Mouse (Mus musculus): ENCODE measurements around the gene Srrm2. TPM values are rescaled to one million over a fixed set of nuclear protein-coding genes. Genes with fewer than 3 reads are reported as not detected.

The Srrm2 gene
- polyA plus RNA-seq, 1 experiment from 2014 or later = 170 TPM

GRCm38 (mm10) chr17:23836006-23836575 lies 45.8 kb downstream of the Srrm2 start, which contains the start of gene Prss33:
Gene Prss33, minus strand, starts transcription at chr17:23836056.
- Histone ChIP-seq H3K27me3 (peaks cover 51% of the 10 kb centered on the region), H3K36me3 (replicated peaks) (no peaks in the 10 kb centered on the region), H3K4me2 (no peak within 1 kb of the TSS), H3K9ac (no peak within 1 kb of the TSS), H3K27ac (replicated peaks) (no peak within 1 kb of the TSS), H3K4me3 (replicated peaks) (no peak within 1 kb of the TSS), H3K9me3 (replicated peaks) (no peaks in the 10 kb centered on the region), H3K4me1 (replicated peaks) (no peaks in the 10 kb centered on the region)
- WGBS (ENCODE audit: insufficient replicate concordance) = 62% methylated on average over 8 of the region's 8 CpGs
- no peak for ATAC-seq (ENCODE audit: insufficient read depth)

GRCm38 (mm10) chr17:23841145-23841544 lies 50.8 kb downstream of the Srrm2 start:
- no peak overlapping the region for H3K27ac ChIP-seq (replicated peaks)
- H3K27me3 ChIP-seq = peaks cover 13% of the 10 kb centered on the region
- no peaks in the 10 kb centered on the region for H3K9me3 ChIP-seq (replicated peaks)
- WGBS (ENCODE audit: insufficient replicate concordance) = 22% methylated on average over 4 of the region's 4 CpGs
- H3K4me1 ChIP-seq (replicated peaks) = peaks cover 5% of the 10 kb centered on the region; the same call in 1 of the 2 replicates
- no peak for ATAC-seq (ENCODE audit: insufficient read depth)
- H3K36me3 ChIP-seq (replicated peaks) = no peaks in the 10 kb centered on the region
- no peak overlapping the region for H3K4me2 ChIP-seq
- no peak overlapping the region for H3K4me3 ChIP-seq (replicated peaks)
- H3K9ac ChIP-seq = no peak overlapping the region

DNA sequence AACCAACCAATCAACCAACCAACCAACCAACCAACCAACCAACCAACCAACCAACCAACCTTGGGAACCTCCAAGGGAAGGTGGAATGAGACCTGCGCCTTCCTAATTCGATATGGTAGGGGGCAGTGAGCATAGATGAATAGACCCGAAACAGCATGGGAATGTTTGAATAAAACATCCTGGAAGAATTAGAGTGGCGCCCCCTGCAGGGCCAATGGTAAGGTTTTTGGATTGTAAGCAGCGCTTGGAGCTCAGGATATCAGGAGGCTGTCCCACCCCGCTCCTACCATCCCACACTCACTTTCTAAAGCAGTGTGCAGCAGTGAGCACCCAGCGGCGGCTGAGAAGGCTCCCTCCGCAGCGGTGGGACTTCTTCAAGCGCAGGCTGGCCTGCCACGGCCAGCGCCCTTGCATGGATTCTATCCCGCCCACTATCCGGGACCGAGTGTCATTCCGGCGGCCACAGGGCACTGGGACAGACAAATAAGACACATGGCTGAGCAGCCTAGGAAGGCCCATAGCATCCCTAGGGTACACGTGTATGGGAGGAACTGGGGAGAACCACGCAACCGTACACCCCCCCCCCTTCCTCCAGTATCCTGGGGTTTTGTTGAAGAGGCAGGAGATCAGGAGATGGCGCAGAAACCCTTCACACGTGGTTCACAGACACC lies 52.9 kb downstream of the Srrm2 start:
- ATAC-seq (ENCODE audit: insufficient read depth) = 0 out of 2 replicates have a peak, but pooled peaks have one; percentile 22
- Histone ChIP-seq H3K36me3 (replicated peaks) (no peaks in the 10 kb centered on the region), H3K27me3 (peaks cover 5% of the 10 kb centered on the region; the same call in 1 of the 2 replicates), H3K9me3 (replicated peaks) (no peaks in the 10 kb centered on the region), H3K4me1 (replicated peaks) (peaks cover 5% of the 10 kb centered on the region; the same call in 1 of the 2 replicates), H3K4me2 (peak overlapping the region; percentile 50), H3K9ac (no peak overlapping the region), H3K27ac (replicated peaks) (no peak overlapping the region), H3K4me3 (replicated peaks) (no peak overlapping the region)
- 51% methylated on average over 23 of the region's 23 CpGs for WGBS (ENCODE audit: insufficient replicate concordance)

- 16% methylated on average over 19 of the region's 19 CpGs for WGBS (ENCODE audit: insufficient replicate concordance)
- peaks cover 5% of the 10 kb centered on the region; the same call in 1 of the 2 replicates for H3K4me1 ChIP-seq (replicated peaks)
- peak within 1 kb of the TSS; percentile 17; the same call in 1 of the 2 replicates for H3K4me3 ChIP-seq (replicated peaks)
- ATAC-seq (ENCODE audit: insufficient read depth) = peak; percentile 52; the same call in 1 of the 2 replicates
- H3K4me2 ChIP-seq = peak within 1 kb of the TSS; percentile 50
- no peaks in the 10 kb centered on the region for H3K9me3 ChIP-seq (replicated peaks)
- no peak within 1 kb of the TSS for H3K9ac ChIP-seq
- H3K27me3 ChIP-seq = peaks cover 5% of the 10 kb centered on the region; the same call in 1 of the 2 replicates
- no peaks in the 10 kb centered on the region for H3K36me3 ChIP-seq (replicated peaks)
- H3K27ac ChIP-seq (replicated peaks) = no peak within 1 kb of the TSS
These were observed 53.5 kb downstream of the Srrm2 start, which contains the start of the genes Prss32 and Prss41 for GRCm38 (mm10) chr17:23843812-23844273. Gene Prss32, plus strand, starts transcription at chr17:23843855. Gene Prss41, minus strand, starts transcription at chr17:23844172.

GRCm38 (mm10) chr17:23850028-23850427 lies 59.7 kb downstream of the Srrm2 start:
- 43% methylated on average over 2 of the region's 2 CpGs for WGBS (ENCODE audit: insufficient replicate concordance)
- Histone ChIP-seq H3K4me2 (no peak overlapping the region), H3K9me3 (replicated peaks) (no peaks in the 10 kb centered on the region), H3K36me3 (replicated peaks) (no peaks in the 10 kb centered on the region), H3K27ac (replicated peaks) (no peak overlapping the region), H3K27me3 (no peaks in the 10 kb centered on the region), H3K4me3 (replicated peaks) (no peak overlapping the region), H3K4me1 (replicated peaks) (no peaks in the 10 kb centered on the region), H3K9ac (no peak overlapping the region)
- ATAC-seq (ENCODE audit: insufficient read depth) = no peak

GRCm38 (mm10) chr17:23850853-23851749 lies 60.8 kb downstream of the Srrm2 start:
- H3K9ac ChIP-seq = no peak overlapping the region
- no peaks in the 10 kb centered on the region for H3K4me1 ChIP-seq (replicated peaks)
- no peak overlapping the region for H3K27ac ChIP-seq (replicated peaks)
- no peak for ATAC-seq (ENCODE audit: insufficient read depth)
- no peak overlapping the region for H3K4me3 ChIP-seq (replicated peaks)
- H3K36me3 ChIP-seq (replicated peaks) = no peaks in the 10 kb centered on the region
- H3K4me2 ChIP-seq = no peak overlapping the region
- no peaks in the 10 kb centered on the region for H3K27me3 ChIP-seq
- H3K9me3 ChIP-seq (replicated peaks) = no peaks in the 10 kb centered on the region
- WGBS (ENCODE audit: insufficient replicate concordance) = 48% methylated on average over 19 of the region's 19 CpGs

GRCm38 (mm10) chr17:23853292-23853691 lies 63.0 kb downstream of the Srrm2 start:
- Histone ChIP-seq H3K36me3 (replicated peaks) (no peaks in the 10 kb centered on the region), H3K4me1 (replicated peaks) (no peaks in the 10 kb centered on the region), H3K4me3 (replicated peaks) (no peak overlapping the region), H3K27me3 (no peaks in the 10 kb centered on the region), H3K9me3 (replicated peaks) (no peaks in the 10 kb centered on the region), H3K9ac (no peak overlapping the region), H3K4me2 (no peak overlapping the region), H3K27ac (replicated peaks) (no peak overlapping the region)
- no peak for ATAC-seq (ENCODE audit: insufficient read depth)
- 27% methylated on average over 5 of the region's 5 CpGs for WGBS (ENCODE audit: insufficient replicate concordance)

- H3K27me3 ChIP-seq = no peaks in the 10 kb centered on the region
- no peak overlapping the region for H3K9ac ChIP-seq
- no peak overlapping the region for H3K4me3 ChIP-seq (replicated peaks)
- H3K4me1 ChIP-seq (replicated peaks) = no peaks in the 10 kb centered on the region
- no peak for ATAC-seq (ENCODE audit: insufficient read depth)
- H3K9me3 ChIP-seq (replicated peaks) = no peaks in the 10 kb centered on the region
- H3K36me3 ChIP-seq (replicated peaks) = no peaks in the 10 kb centered on the region
- no peak overlapping the region for H3K4me2 ChIP-seq
- WGBS (ENCODE audit: insufficient replicate concordance) = 75% methylated on average over 10 of the region's 10 CpGs
- no peak overlapping the region for H3K27ac ChIP-seq (replicated peaks)
These were observed 64.0 kb downstream of the Srrm2 start for GRCm38 (mm10) chr17:23854229-23854765.

- Histone ChIP-seq H3K27me3 (no peaks in the 10 kb centered on the region; the same call in 1 of the 2 replicates), H3K9me3 (replicated peaks) (no peaks in the 10 kb centered on the region), H3K36me3 (replicated peaks) (no peaks in the 10 kb centered on the region), H3K9ac (no peak overlapping the region), H3K27ac (replicated peaks) (no peak overlapping the region), H3K4me1 (replicated peaks) (no peaks in the 10 kb centered on the region), H3K4me2 (no peak overlapping the region), H3K4me3 (replicated peaks) (no peak overlapping the region)
- ATAC-seq (ENCODE audit: insufficient read depth) = no peak
- WGBS (ENCODE audit: insufficient replicate concordance) = 66% methylated on average over 6 of the region's 6 CpGs
These were observed 66.9 kb downstream of the Srrm2 start for GRCm38 (mm10) chr17:23857193-23857592.

- Histone ChIP-seq H3K9ac (no peak overlapping the region), H3K4me2 (no peak overlapping the region), H3K36me3 (replicated peaks) (no peaks in the 10 kb centered on the region), H3K27ac (replicated peaks) (no peak overlapping the region), H3K4me3 (replicated peaks) (no peak overlapping the region), H3K9me3 (replicated peaks) (no peaks in the 10 kb centered on the region), H3K4me1 (replicated peaks) (no peaks in the 10 kb centered on the region), H3K27me3 (no peaks in the 10 kb centered on the region; the same call in 1 of the 2 replicates)
- no peak for ATAC-seq (ENCODE audit: insufficient read depth)
- WGBS (ENCODE audit: insufficient replicate concordance) = 68% methylated on average over 2 of the region's 2 CpGs
These were observed 67.6 kb downstream of the Srrm2 start for GRCm38 (mm10) chr17:23857913-23858312.

Measured in liver, embryonic 15.5 days (tissue).